Comparison of ENCODE assay signal across 19 mouse cellular contexts in genomic region chr11:49861139-49861538, GRCm38 (mm10). TPM values are rescaled to one million over a fixed set of nuclear protein-coding genes. Genes with fewer than 3 reads are reported as not detected.
"Had no signal": no experiment of that assay in that cellular context is flagged by ENCODE, and none has a peak within 500 bp of the region (broad histone marks: within the 10 kb centered on the region; RNA-seq: fewer than 3 reads in every experiment).

No protein-coding gene starts in this region.

- H3K4me3 ChIP-seq: lung, embryonic 15.5 days; megakaryocyte, embryonic 14.5 days; midbrain, embryonic 13.5 days; midbrain, embryonic 15.5 days; neural tube, embryonic 13.5 days; neural tube, embryonic 15.5 days; stomach, embryonic 15.5 days had no signal

- DNase-seq: liver, postnatal 0 days; lung, adult 2 months; lung, postnatal 14 days; lung, postnatal 36 days; right cerebral cortex, postnatal 14 days; thymus, adult 18-20 months; thymus, postnatal 14 days; thymus, postnatal 36 days had no signal

- H3K4me2 ChIP-seq: lung, embryonic 15.5 days; midbrain, embryonic 11.5 days; midbrain, embryonic 13.5 days; midbrain, embryonic 15.5 days; neural tube, embryonic 13.5 days; neural tube, embryonic 15.5 days; stomach, embryonic 15.5 days had no signal

- H3K27me3 ChIP-seq: lung, embryonic 15.5 days; megakaryocyte, embryonic 14.5 days; midbrain, embryonic 13.5 days; midbrain, embryonic 15.5 days; neural tube, embryonic 13.5 days; neural tube, embryonic 15.5 days; stomach, embryonic 15.5 days had no signal

- H3K36me3 ChIP-seq: stomach, embryonic 15.5 days had no signal

- ATAC-seq: liver, postnatal 0 days; lung, postnatal 0 days; midbrain, embryonic 13.5 days; midbrain, embryonic 15.5 days had no signal

- H3K4me1 ChIP-seq: lung, embryonic 15.5 days; midbrain, embryonic 13.5 days; midbrain, embryonic 15.5 days; neural tube, embryonic 13.5 days; neural tube, embryonic 15.5 days; stomach, embryonic 15.5 days had no signal

- H3K9ac ChIP-seq: liver, postnatal 0 days; lung, embryonic 15.5 days; midbrain, embryonic 13.5 days; midbrain, embryonic 15.5 days; neural tube, embryonic 13.5 days; neural tube, embryonic 15.5 days; stomach, embryonic 15.5 days had no signal

- H3K27ac ChIP-seq: lung, embryonic 15.5 days; macrophage; midbrain, embryonic 13.5 days; midbrain, embryonic 15.5 days; neural tube, embryonic 13.5 days; neural tube, embryonic 15.5 days; stomach, embryonic 15.5 days had no signal

- H3K9me3 ChIP-seq: lung, embryonic 15.5 days; megakaryocyte, embryonic 14.5 days; midbrain, embryonic 13.5 days; midbrain, embryonic 15.5 days; neural tube, embryonic 13.5 days; neural tube, embryonic 15.5 days; stomach, embryonic 15.5 days had no signal

RNA-seq across cellular contexts. Expression of gene Rasgef1c, which starts 40.5 kb away (rescaled TPM):
- total RNA-seq: monocyte, adult 5-6 weeks had no signal
- polyA plus RNA-seq: liver, postnatal 0 days; lung, postnatal 0 days; macrophage had no signal
